In genomic region chr16:78096571-78096970, GRCm38 (mm10) we compare ENCODE assay signal across 28 mouse cellular contexts.
A peak's percentile ranks its signal among the peaks of the same experiment; 100 is the strongest.
DNase-seq lines count a peak whose midpoint lies in the region; ATAC-seq and TF ChIP-seq lines count a peak whose summit lies in the region.
"Had no signal": no experiment of that assay in that cellular context is flagged by ENCODE, and none has a peak within 500 bp of the region (broad histone marks: within the 10 kb centered on the region; RNA-seq: fewer than 3 reads in every experiment).

No protein-coding gene starts in this region.

- H3K9me3 ChIP-seq in lung, embryonic 14.5 days (ENCODE audit: low read depth, low read length) = no peaks in the 10 kb centered on the region
- H3K9me3 ChIP-seq in ES-E14 (ENCODE audit: control insufficient read depth, insufficient read depth, low read depth, low read length) = no peaks in the 10 kb centered on the region
- no peaks in the 10 kb centered on the region for H3K9me3 ChIP-seq in stomach, postnatal 0 days (ENCODE audit: control insufficient read depth, low read length)
- H3K9me3 ChIP-seq: embryonic facial prominence, embryonic 13.5 days; forebrain, embryonic 13.5 days; heart, embryonic 12.5 days; liver, embryonic 12.5 days; lung, embryonic 15.5 days; neural tube, embryonic 15.5 days had no signal

- 56% methylated on average over 1 of the region's 1 CpGs for WGBS in heart, adult 2 months
- WGBS in lung, embryonic 14.5 days = 68% methylated on average over 1 of the region's 1 CpGs
- 50% methylated on average over 1 of the region's 1 CpGs for WGBS in stomach, postnatal 0 days

- H3K4me2 ChIP-seq in lung, embryonic 14.5 days = no peak overlapping the region
- no peak overlapping the region for H3K4me2 ChIP-seq in stomach, postnatal 0 days (replicated peaks; ENCODE audit: low read depth)
- H3K4me2 ChIP-seq: embryonic facial prominence, embryonic 13.5 days; forebrain, embryonic 13.5 days; heart, embryonic 12.5 days; limb, embryonic 12.5 days; liver, embryonic 12.5 days; lung, embryonic 15.5 days; neural tube, embryonic 15.5 days had no signal

- H3K9ac ChIP-seq in heart, adult 2 months (ENCODE audit: low read depth, low read length) = no peak overlapping the region
- no peak overlapping the region for H3K9ac ChIP-seq in lung, embryonic 14.5 days
- H3K9ac ChIP-seq in ES-E14 (ENCODE audit: insufficient read depth, low read depth, low read length, poor library complexity, severe bottlenecking) = no peak overlapping the region
- H3K9ac ChIP-seq in stomach, postnatal 0 days (ENCODE audit: low read length) = no peak overlapping the region
- H3K9ac ChIP-seq: embryonic facial prominence, embryonic 13.5 days; forebrain, embryonic 13.5 days; heart, embryonic 12.5 days; limb, embryonic 12.5 days; liver, embryonic 12.5 days; lung, embryonic 15.5 days; neural tube, embryonic 15.5 days had no signal

- no peak for ATAC-seq in lung, embryonic 14.5 days (ENCODE audit: insufficient read depth)
- ATAC-seq in stomach, postnatal 0 days (ENCODE audit: low FRiP score, low TSS enrichment) = no peak
- ATAC-seq: activated CD4-positive, CD25-positive, alpha-beta regulatory T cell, adult 4 months; forebrain, embryonic 13.5 days; liver, embryonic 12.5 days; midbrain, embryonic 16.5 days had no signal

- H3K4me3 ChIP-seq in heart, adult 2 months = no peak overlapping the region
- H3K4me3 ChIP-seq in lung, embryonic 14.5 days (ENCODE audit: low read depth, low read length) = no peak overlapping the region
- H3K4me3 ChIP-seq in ES-E14 (ENCODE audit: insufficient read depth in 1 of 2, low read depth in 1 of 2, low read length in 2 of 2, poor library complexity in 1 of 2, severe bottlenecking in 1 of 2) = no peak overlapping the region
- H3K4me3 ChIP-seq in stomach, postnatal 0 days (ENCODE audit: low read depth, low read length) = no peak overlapping the region
- H3K4me3 ChIP-seq: embryonic facial prominence, embryonic 13.5 days; erythroblast, embryonic 14.5 days; forebrain, embryonic 13.5 days; heart, embryonic 12.5 days; limb, embryonic 12.5 days; liver, embryonic 12.5 days; lung, embryonic 15.5 days; neural tube, embryonic 15.5 days had no signal

- peak; percentile 41 for TF ChIP-seq CTCF in heart, adult 2 months (IDR thresholded peaks at IDR 0.05)
- peak; percentile 16; the same call in 1 of the 2 replicates for TF ChIP-seq CTCF in lung, embryonic 14.5 days (IDR thresholded peaks at IDR 0.05; ENCODE audit: low read depth)
- peak; percentile 35 for TF ChIP-seq CTCF in stomach, postnatal 0 days (IDR thresholded peaks at IDR 0.05; ENCODE audit: low read depth)

- no peak for TF ChIP-seq EP300 in heart, adult 2 months (IDR thresholded peaks at IDR 0.05; ENCODE audit: insufficient read depth, low read depth, low read length)
- TF ChIP-seq EP300 in stomach, postnatal 0 days (optimal IDR thresholded peaks at IDR 0.05) = no peak

- no peaks in the 10 kb centered on the region for H3K4me1 ChIP-seq in heart, adult 2 months (ENCODE audit: control insufficient read depth, insufficient read depth, low read length)
- H3K4me1 ChIP-seq in lung, embryonic 14.5 days (ENCODE audit: insufficient read depth) = 0 out of 2 replicates have a peak, but pooled peaks cover 3% of the 10 kb centered on the region
- no peaks in the 10 kb centered on the region for H3K4me1 ChIP-seq in ES-E14 (ENCODE audit: control insufficient read depth in 2 of 2, insufficient read depth in 2 of 2, low read length in 2 of 2, poor library complexity in 1 of 2)
- H3K4me1 ChIP-seq in stomach, postnatal 0 days (replicated peaks; ENCODE audit: control insufficient read depth, insufficient read depth) = no peaks in the 10 kb centered on the region
- H3K4me1 ChIP-seq: heart, embryonic 12.5 days; liver, embryonic 12.5 days; neural tube, embryonic 15.5 days had no signal

- intact Hi-C loops in heart, adult 2 months (cut with DNase I) = no loop called here
- intact Hi-C loops in heart, postnatal 36 days (cut with DNase I) = no loop called here

- in situ Hi-C loops in ES-E14 (cut with MboI; ENCODE audit: low sequenced_read_pairs in 2 of 2, unreplicated experiment in 2 of 2) = no loop called here

- H3K79me2 ChIP-seq in heart, adult 2 months (replicated peaks; ENCODE audit: control insufficient read depth, insufficient read depth, low read length) = no peaks in the 10 kb centered on the region

- H3K27me3 ChIP-seq in heart, adult 2 months (ENCODE audit: control insufficient read depth, insufficient read depth, low read length) = no peaks in the 10 kb centered on the region
- H3K27me3 ChIP-seq in lung, embryonic 14.5 days (ENCODE audit: insufficient read depth, low read length) = no peaks in the 10 kb centered on the region
- no peaks in the 10 kb centered on the region for H3K27me3 ChIP-seq in stomach, postnatal 0 days (ENCODE audit: control insufficient read depth, insufficient read depth, low read length)
- H3K27me3 ChIP-seq: embryonic facial prominence, embryonic 13.5 days; forebrain, embryonic 13.5 days; heart, embryonic 12.5 days; limb, embryonic 12.5 days; liver, embryonic 12.5 days; lung, embryonic 15.5 days; neural tube, embryonic 15.5 days had no signal

- H3K27ac ChIP-seq in heart, adult 2 months = no peak overlapping the region
- no peak overlapping the region for H3K27ac ChIP-seq in lung, embryonic 14.5 days (ENCODE audit: low read depth)
- no peak overlapping the region for H3K27ac ChIP-seq in ES-E14 (ENCODE audit: insufficient read depth, low read depth, low read length, poor library complexity, severe bottlenecking)
- no peak overlapping the region for H3K27ac ChIP-seq in stomach, postnatal 0 days (replicated peaks)
- H3K27ac ChIP-seq: embryonic facial prominence, embryonic 13.5 days; forebrain, embryonic 13.5 days; limb, embryonic 12.5 days; liver, embryonic 12.5 days; lung, embryonic 15.5 days; macrophage; neural tube, embryonic 15.5 days had no signal

- H3K36me3 ChIP-seq in heart, adult 2 months (ENCODE audit: control insufficient read depth, insufficient read depth, low read length) = no peaks in the 10 kb centered on the region
- H3K36me3 ChIP-seq in lung, embryonic 14.5 days (ENCODE audit: insufficient read depth) = no peaks in the 10 kb centered on the region
- no peaks in the 10 kb centered on the region for H3K36me3 ChIP-seq in ES-E14 (ENCODE audit: control insufficient read depth, insufficient read depth, low read length, poor library complexity, severe bottlenecking)
- no peaks in the 10 kb centered on the region for H3K36me3 ChIP-seq in stomach, postnatal 0 days (ENCODE audit: control insufficient read depth, insufficient read depth, low read length)
- H3K36me3 ChIP-seq: embryonic facial prominence, embryonic 13.5 days; heart, embryonic 12.5 days; limb, embryonic 12.5 days; liver, embryonic 12.5 days; lung, embryonic 15.5 days; neural tube, embryonic 15.5 days had no signal

- no peak for TF ChIP-seq POLR2A in heart, adult 2 months (IDR thresholded peaks at IDR 0.05; ENCODE audit: insufficient read depth, low read depth, low read length)

- DNase-seq in heart, adult 2 months = no peak
- no peak for DNase-seq in heart, postnatal 36 days
- DNase-seq in lung, embryonic 14.5 days = no peak
- DNase-seq in lung, adult 18-20 months = no peak
- no peak for DNase-seq in ES-E14 (ENCODE audit: low read depth, low spot score)
- DNase-seq in stomach, postnatal 0 days (ENCODE audit: low spot score) = no peak
- no peak for DNase-seq in neural tube, embryonic 10.5 days (ENCODE audit: extremely low spot score, low spot score)
- DNase-seq in thymus, adult 18-20 months = no peak
- DNase-seq: adrenal gland, adult 8-10 months; cerebellum, adult 2 months; cerebellum, postnatal 36 days; embryo, embryonic 11 days; gastrocnemius, postnatal 14 days; heart, adult 11 months; heart, postnatal 10 days; kidney, adult 18-20 months; kidney, postnatal 10 days had no signal

TF ChIP-seq in ES-E14, 5 proteins besides CTCF, POLR2A, EP300 and RAD21:
- no peak for TF ChIP-seq CHD2 (IDR thresholded peaks at IDR 0.05; ENCODE audit: low read depth, low read length)
- no peak for TF ChIP-seq MAFK (IDR thresholded peaks at IDR 0.05; ENCODE audit: insufficient read depth, low read depth, low read length)
- TF ChIP-seq ZNF384 (IDR thresholded peaks at IDR 0.05; ENCODE audit: low read depth, low read length) = peak; percentile 80
